Mouse (Mus musculus): Measurements from ENCODE around the gene Ctbp2. TPM values are rescaled to one million over a fixed set of nuclear protein-coding genes. Genes with fewer than 3 reads are reported as not detected.

Gene Ctbp2
- polyA plus RNA-seq, 2 experiments, result 7.3 to 8.4 TPM

DNA sequence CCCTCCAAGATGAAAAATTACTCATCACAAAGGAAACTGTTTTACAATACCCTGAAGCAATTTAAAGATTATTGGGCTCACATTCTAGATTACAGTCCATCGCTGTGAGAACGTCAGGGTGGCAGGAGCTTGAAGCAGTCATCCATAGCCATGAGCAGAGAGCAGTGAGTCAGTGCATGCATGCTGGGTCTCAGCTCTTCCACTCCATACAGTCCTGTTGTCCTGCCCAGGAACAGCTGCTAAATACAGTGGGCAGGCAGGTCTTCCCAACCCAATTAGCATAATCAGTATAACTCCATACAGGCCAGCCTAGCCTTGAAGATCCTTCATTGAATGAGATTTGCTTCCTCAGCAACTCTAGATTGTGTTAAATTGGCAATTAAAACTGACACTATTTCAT, 148.1 kb downstream of the Ctbp2 start:
- DNase-seq (ENCODE audit: low read depth in 3 of 3, low spot score in 3 of 3) (no peak), ATAC-seq (ENCODE audit: insufficient read depth) (no peak)
- H3K4me2 ChIP-seq (ENCODE audit: low read depth), result no peak overlapping the region
- H3K36me3 ChIP-seq (replicated peaks; ENCODE audit: control insufficient read depth, insufficient read depth, low read depth), result peaks cover 8% of the 10 kb centered on the region
- WGBS (ENCODE audit: insufficient replicate concordance), result 90% methylated on average over 2 of the region's 2 CpGs
- H3K9me3 ChIP-seq (ENCODE audit: control insufficient read depth, low read length), result no peaks in the 10 kb centered on the region
- no peaks in the 10 kb centered on the region for H3K27me3 ChIP-seq (ENCODE audit: control insufficient read depth, insufficient read depth, low read length)
- no peak overlapping the region for H3K9ac ChIP-seq (replicated peaks)
- H3K4me1 ChIP-seq (replicated peaks; ENCODE audit: control insufficient read depth in 2 of 2, insufficient read depth in 2 of 2, low read length in 1 of 2), result no peaks in the 10 kb centered on the region
- TF ChIP-seq EP300 (IDR thresholded peaks at IDR 0.05; ENCODE audit: low read depth), result no peak
- TF ChIP-seq CTCF (IDR thresholded peaks at IDR 0.05; ENCODE audit: low read depth), result no peak
- H3K27ac ChIP-seq, result no peak overlapping the region
- no peak overlapping the region for H3K4me3 ChIP-seq (ENCODE audit: insufficient read depth in 1 of 2, low read depth in 2 of 2, low read length in 2 of 2)

- H3K4me1 ChIP-seq (replicated peaks; ENCODE audit: control insufficient read depth in 2 of 2, insufficient read depth in 2 of 2, low read length in 1 of 2), result no peaks in the 10 kb centered on the region
- WGBS (ENCODE audit: insufficient replicate concordance), result 75% methylated on average over 2 of the region's 2 CpGs
- no peak for TF ChIP-seq CTCF (IDR thresholded peaks at IDR 0.05; ENCODE audit: low read depth)
- TF ChIP-seq EP300 (IDR thresholded peaks at IDR 0.05; ENCODE audit: low read depth), result no peak
- no peaks in the 10 kb centered on the region for H3K27me3 ChIP-seq (ENCODE audit: control insufficient read depth, insufficient read depth, low read length)
- H3K4me3 ChIP-seq (ENCODE audit: insufficient read depth in 1 of 2, low read depth in 2 of 2, low read length in 2 of 2), result no peak overlapping the region
- no peak overlapping the region for H3K9ac ChIP-seq (replicated peaks)
- no peaks in the 10 kb centered on the region for H3K9me3 ChIP-seq (ENCODE audit: control insufficient read depth, low read length)
- DNase-seq (ENCODE audit: low read depth in 3 of 3, low spot score in 3 of 3), result no peak
- ATAC-seq (ENCODE audit: insufficient read depth), result no peak
- H3K4me2 ChIP-seq (ENCODE audit: low read depth), result no peak overlapping the region
- H3K36me3 ChIP-seq (replicated peaks; ENCODE audit: control insufficient read depth, insufficient read depth, low read depth), result peaks cover 3% of the 10 kb centered on the region; the same call in 1 of the 2 replicates
- no peak overlapping the region for H3K27ac ChIP-seq
These were observed 152.1 kb downstream of the Ctbp2 start for GRCm38 (mm10) chr7:132972079-132972478.

GRCm38 (mm10) chr7:132965707-132966106, 158.4 kb downstream of the Ctbp2 start:
- H3K27me3 ChIP-seq (ENCODE audit: control insufficient read depth, insufficient read depth, low read length), result no peaks in the 10 kb centered on the region
- H3K9ac ChIP-seq (replicated peaks), result no peak overlapping the region
- H3K4me1 ChIP-seq (replicated peaks; ENCODE audit: control insufficient read depth in 2 of 2, insufficient read depth in 2 of 2, low read length in 1 of 2), result peaks cover 0 to 2% of the 10 kb centered on the region in 2 experiments; a peak in 2 of 4 replicates
- TF ChIP-seq EP300 (IDR thresholded peaks at IDR 0.05; ENCODE audit: low read depth) (no peak), CTCF (IDR thresholded peaks at IDR 0.05; ENCODE audit: low read depth) (no peak)
- no peak overlapping the region for H3K4me3 ChIP-seq (ENCODE audit: insufficient read depth in 1 of 2, low read depth in 2 of 2, low read length in 2 of 2)
- 75% methylated on average over 2 of the region's 2 CpGs for WGBS (ENCODE audit: insufficient replicate concordance)
- DNase-seq (ENCODE audit: low read depth in 3 of 3, low spot score in 3 of 3), result no peak
- H3K9me3 ChIP-seq (ENCODE audit: control insufficient read depth, low read length), result no peaks in the 10 kb centered on the region
- H3K36me3 ChIP-seq (replicated peaks; ENCODE audit: control insufficient read depth, insufficient read depth, low read depth), result peaks cover 5% of the 10 kb centered on the region; the same call in 1 of the 2 replicates
- no peak overlapping the region for H3K27ac ChIP-seq
- no peak for ATAC-seq (ENCODE audit: insufficient read depth)
- H3K4me2 ChIP-seq (ENCODE audit: low read depth), result no peak overlapping the region

DNA sequence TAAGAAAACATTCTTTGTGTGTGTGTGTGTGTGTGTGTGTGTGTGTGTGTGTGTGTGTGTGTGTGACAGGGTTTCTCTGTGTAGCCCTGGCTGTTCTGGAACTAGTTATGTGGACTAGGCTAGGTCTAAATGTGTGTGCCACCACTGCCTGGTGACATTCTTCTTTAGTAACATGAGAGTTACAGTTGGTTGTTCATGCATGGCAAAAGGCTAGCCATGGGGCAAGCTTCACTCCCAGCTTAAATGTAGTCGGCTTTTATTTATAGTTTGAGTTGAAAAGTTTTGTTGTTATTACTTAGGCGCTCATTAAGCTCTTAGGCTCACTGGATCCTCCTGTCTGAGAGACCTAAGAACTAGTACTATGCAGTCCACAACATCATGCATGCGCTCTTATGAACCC, 159.8 kb downstream of the Ctbp2 start:
- ATAC-seq (ENCODE audit: insufficient read depth) (no peak), DNase-seq (ENCODE audit: low read depth in 3 of 3, low spot score in 3 of 3) (no peak)
- H3K4me3 ChIP-seq (ENCODE audit: insufficient read depth in 1 of 2, low read depth in 2 of 2, low read length in 2 of 2), result no peak overlapping the region
- H3K27me3 ChIP-seq (ENCODE audit: control insufficient read depth, insufficient read depth, low read length), result no peaks in the 10 kb centered on the region
- no peak overlapping the region for H3K27ac ChIP-seq
- no peak overlapping the region for H3K4me2 ChIP-seq (ENCODE audit: low read depth)
- no peaks in the 10 kb centered on the region for H3K9me3 ChIP-seq (ENCODE audit: control insufficient read depth, low read length)
- H3K4me1 ChIP-seq (replicated peaks; ENCODE audit: control insufficient read depth in 2 of 2, insufficient read depth in 2 of 2, low read length in 1 of 2), result peaks cover 0 to 2% of the 10 kb centered on the region in 2 experiments; a peak in 2 of 4 replicates
- 82% methylated on average over 3 of the region's 3 CpGs for WGBS (ENCODE audit: insufficient replicate concordance)
- peaks cover 5% of the 10 kb centered on the region; the same call in 1 of the 2 replicates for H3K36me3 ChIP-seq (replicated peaks; ENCODE audit: control insufficient read depth, insufficient read depth, low read depth)
- TF ChIP-seq CTCF (IDR thresholded peaks at IDR 0.05; ENCODE audit: low read depth) (no peak), EP300 (IDR thresholded peaks at IDR 0.05; ENCODE audit: low read depth) (no peak)
- H3K9ac ChIP-seq (replicated peaks), result no peak overlapping the region

DNA sequence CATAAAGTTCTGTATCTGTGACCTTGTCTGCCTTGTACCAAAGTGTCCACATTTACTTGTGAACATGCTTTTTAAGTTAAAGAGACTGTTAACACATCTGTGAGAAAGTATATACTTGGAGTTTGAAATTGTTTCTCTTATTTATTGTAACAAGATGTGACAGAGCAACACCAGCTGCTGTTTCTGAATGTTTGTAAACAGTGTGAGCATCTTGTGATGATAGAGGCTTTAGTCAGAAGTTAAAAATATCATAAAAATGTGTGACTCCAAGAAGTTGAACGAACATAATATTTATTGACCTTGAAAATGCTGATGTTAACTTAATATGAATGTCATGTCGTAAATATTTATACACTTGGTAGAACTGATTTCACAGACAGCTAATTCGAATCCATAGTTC, 173.5 kb downstream of the Ctbp2 start:
- Histone ChIP-seq H3K27me3 (ENCODE audit: control insufficient read depth, insufficient read depth, low read length) (no peaks in the 10 kb centered on the region), H3K9me3 (ENCODE audit: control insufficient read depth, low read length) (no peaks in the 10 kb centered on the region), H3K4me3 (ENCODE audit: insufficient read depth in 1 of 2, low read depth in 2 of 2, low read length in 2 of 2) (no peak overlapping the region), H3K36me3 (replicated peaks; ENCODE audit: control insufficient read depth, insufficient read depth, low read depth) (no peaks in the 10 kb centered on the region), H3K9ac (replicated peaks) (no peak overlapping the region), H3K27ac (no peak overlapping the region), H3K4me2 (ENCODE audit: low read depth) (no peak overlapping the region), H3K4me1 (replicated peaks; ENCODE audit: control insufficient read depth in 2 of 2, insufficient read depth in 2 of 2, low read length in 1 of 2) (no peaks in the 10 kb centered on the region)
- WGBS (ENCODE audit: insufficient replicate concordance), result 73% methylated on average over 3 of the region's 3 CpGs
- no peak for TF ChIP-seq CTCF (IDR thresholded peaks at IDR 0.05; ENCODE audit: low read depth)
- no peak for TF ChIP-seq EP300 (IDR thresholded peaks at IDR 0.05; ENCODE audit: low read depth)
- DNase-seq (ENCODE audit: low read depth in 3 of 3, low spot score in 3 of 3), result no peak
- ATAC-seq (ENCODE audit: insufficient read depth), result no peak
